Mouse (Mus musculus): ENCODE measurements around the gene Mtrf1l. TPM values are rescaled to one million over a fixed set of nuclear protein-coding genes. Genes with fewer than 3 reads are reported as not detected.
A peak's percentile ranks its signal among the peaks of the same experiment; 100 is the strongest.

The Mtrf1l gene
- 13.9 and 15.1 TPM in 2 replicates for polyA plus RNA-seq (2015; fragmentation: Nextera tagmentation; extraction: Ambion mirVana)

GRCm38 (mm10) chr10:5823740-5824491, at the start of gene Mtrf1l:
TSS of gene Mtrf1l (minus strand) at chr10:5823910.
- under 1% methylated on average over 47 of the region's 47 CpGs for WGBS
- peak; percentile 99 for ATAC-seq (ENCODE audit: insufficient number of reproducible peaks, low FRiP score, low TSS enrichment, low read depth)
- H3K9me3 ChIP-seq, result no peaks in the 10 kb centered on the region

DNA sequence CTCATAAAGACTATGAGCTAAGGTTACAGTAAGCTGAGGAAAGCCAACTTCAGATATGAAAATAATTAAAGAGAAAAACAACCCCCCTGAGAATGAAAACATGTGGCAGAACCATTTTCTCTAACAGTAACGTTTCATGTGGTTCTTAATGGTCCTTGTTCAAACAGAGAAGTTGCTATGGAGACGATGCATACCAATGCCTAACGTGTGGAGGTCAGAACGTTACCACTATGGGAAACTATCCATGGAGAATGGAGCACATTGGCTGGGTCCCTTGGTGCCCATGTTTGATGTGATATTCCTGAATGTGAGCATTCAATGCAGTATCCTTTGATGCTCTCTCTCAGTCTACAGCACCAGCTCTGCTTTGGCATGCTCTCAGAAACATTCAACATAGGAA, 47.4 kb upstream of the Mtrf1l start:
- H3K4me2 ChIP-seq, result no peak overlapping the region
- H3K9ac ChIP-seq, result no peak overlapping the region
- no peak overlapping the region for H3K27ac ChIP-seq
- H3K4me3 ChIP-seq, result no peak overlapping the region
- 19% methylated on average over 4 of the region's 4 CpGs for WGBS
- H3K4me1 ChIP-seq, result peaks cover 5% of the 10 kb centered on the region; the same call in 1 of the 2 replicates
- ATAC-seq (ENCODE audit: insufficient number of reproducible peaks, low FRiP score, low TSS enrichment, low read depth), result no peak
- no peaks in the 10 kb centered on the region for H3K9me3 ChIP-seq
- H3K36me3 ChIP-seq, result no peaks in the 10 kb centered on the region
- no peaks in the 10 kb centered on the region for H3K27me3 ChIP-seq

More at GRCm38 (mm10) chr10:5823740-5824491, at the start of gene Mtrf1l:
- H3K36me3 ChIP-seq, result peaks cover 13% of the 10 kb centered on the region
- peak within 1 kb of the TSS; percentile 94 for H3K4me3 ChIP-seq
- H3K27me3 ChIP-seq, result no peaks in the 10 kb centered on the region
- peak within 1 kb of the TSS; percentile 95 for H3K27ac ChIP-seq
- H3K4me1 ChIP-seq, result peaks cover 7% of the 10 kb centered on the region; the same call in 1 of the 2 replicates
- peak within 1 kb of the TSS; percentile 93 for H3K9ac ChIP-seq
- peak within 1 kb of the TSS; percentile 80 for H3K4me2 ChIP-seq

DNA sequence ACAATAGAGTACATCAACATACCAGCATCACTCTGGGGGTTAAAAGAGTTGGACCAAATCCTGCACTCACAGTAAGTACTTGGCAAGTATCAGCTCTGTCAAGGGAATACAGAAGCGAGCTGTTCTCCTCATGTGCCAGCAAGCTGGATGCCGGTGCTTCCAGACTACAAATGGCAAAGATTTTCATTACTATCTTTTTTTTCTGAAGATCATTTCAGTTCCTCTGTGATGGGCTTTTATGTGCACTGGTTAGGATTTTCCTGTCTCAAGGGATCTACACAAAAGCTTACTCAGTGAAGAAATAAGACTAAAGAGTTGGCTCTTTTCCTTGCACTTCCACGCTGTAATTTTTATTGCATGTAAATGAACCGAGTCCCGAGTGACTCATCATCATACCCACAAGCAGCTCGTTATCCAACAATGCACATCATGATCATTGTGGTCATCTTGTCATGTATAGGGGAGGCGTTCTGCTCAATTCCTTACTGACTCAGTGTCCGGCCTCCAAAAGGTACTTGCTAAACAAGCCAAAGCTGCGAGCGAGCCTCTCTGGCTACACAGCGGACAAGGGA, 44.4 kb upstream of the Mtrf1l start:
- no peak overlapping the region for H3K4me3 ChIP-seq
- H3K4me1 ChIP-seq, result peaks cover 5% of the 10 kb centered on the region; the same call in 1 of the 2 replicates
- no peak for ATAC-seq (ENCODE audit: insufficient number of reproducible peaks, low FRiP score, low TSS enrichment, low read depth)
- no peaks in the 10 kb centered on the region for H3K36me3 ChIP-seq
- no peak overlapping the region for H3K4me2 ChIP-seq
- WGBS, result 60% methylated on average over 11 of the region's 11 CpGs
- no peak overlapping the region for H3K27ac ChIP-seq
- no peak overlapping the region for H3K9ac ChIP-seq
- H3K27me3 ChIP-seq, result no peaks in the 10 kb centered on the region
- no peaks in the 10 kb centered on the region for H3K9me3 ChIP-seq

GRCm38 (mm10) chr10:5865996-5866395, 42.3 kb upstream of the Mtrf1l start:
- H3K27me3 ChIP-seq, result no peaks in the 10 kb centered on the region
- no peaks in the 10 kb centered on the region for H3K36me3 ChIP-seq
- WGBS, result 57% methylated on average over 2 of the region's 2 CpGs
- H3K27ac ChIP-seq, result no peak overlapping the region
- H3K4me2 ChIP-seq, result no peak overlapping the region
- H3K9ac ChIP-seq, result no peak overlapping the region
- H3K4me1 ChIP-seq, result peaks cover 5% of the 10 kb centered on the region; the same call in 1 of the 2 replicates
- no peaks in the 10 kb centered on the region for H3K9me3 ChIP-seq
- ATAC-seq (ENCODE audit: insufficient number of reproducible peaks, low FRiP score, low TSS enrichment, low read depth), result no peak
- no peak overlapping the region for H3K4me3 ChIP-seq

DNA sequence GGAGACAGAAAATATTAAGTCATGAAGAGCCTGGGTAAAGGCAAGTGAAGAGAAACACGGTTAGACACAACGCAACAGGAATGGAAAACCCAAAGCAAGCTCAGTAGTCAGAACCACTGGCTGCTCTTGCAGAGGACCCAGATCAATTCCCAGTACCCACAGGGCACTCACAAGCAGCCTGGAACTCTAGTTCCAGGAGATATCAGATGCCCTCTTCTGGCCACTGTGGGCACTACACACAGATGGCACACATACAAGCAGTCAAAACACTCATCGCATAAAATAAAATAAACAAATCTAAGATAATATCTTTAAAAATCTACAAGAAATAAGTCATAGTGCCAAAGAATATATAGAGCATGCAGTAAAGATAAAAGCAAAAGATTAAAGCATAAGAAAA, 39.0 kb upstream of the Mtrf1l start:
- H3K27ac ChIP-seq, result no peak overlapping the region
- no peaks in the 10 kb centered on the region for H3K36me3 ChIP-seq
- no peak overlapping the region for H3K4me3 ChIP-seq
- H3K9me3 ChIP-seq, result no peaks in the 10 kb centered on the region
- no peak overlapping the region for H3K9ac ChIP-seq
- no peak for ATAC-seq (ENCODE audit: insufficient number of reproducible peaks, low FRiP score, low TSS enrichment, low read depth)
- WGBS, result 95% methylated on average over 3 of the region's 3 CpGs
- no peak overlapping the region for H3K4me2 ChIP-seq
- H3K27me3 ChIP-seq, result no peaks in the 10 kb centered on the region
- H3K4me1 ChIP-seq, result no peaks in the 10 kb centered on the region

DNA sequence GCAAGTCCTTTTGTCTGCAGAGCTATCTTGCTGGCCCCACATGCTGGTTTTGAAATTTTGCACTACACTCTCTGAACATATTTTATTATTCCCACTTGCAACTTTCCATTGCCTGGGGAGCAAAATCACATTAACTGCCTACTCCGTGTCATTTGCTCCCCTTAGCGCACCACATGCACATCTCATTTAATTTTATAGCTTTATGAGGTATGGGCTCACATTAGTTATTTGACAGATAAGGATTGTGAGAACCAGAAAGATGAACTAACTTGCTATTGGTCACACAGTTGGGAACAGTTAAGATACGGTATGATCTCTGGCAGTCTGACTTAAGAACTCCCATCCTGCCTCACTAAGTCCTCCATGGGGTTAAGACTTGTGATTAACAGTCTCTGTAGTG, 37.1 kb upstream of the Mtrf1l start:
- H3K4me2 ChIP-seq, result no peak overlapping the region
- H3K27ac ChIP-seq, result no peak overlapping the region
- 38% methylated on average over 3 of the region's 3 CpGs for WGBS
- no peak for ATAC-seq (ENCODE audit: insufficient number of reproducible peaks, low FRiP score, low TSS enrichment, low read depth)
- no peaks in the 10 kb centered on the region for H3K36me3 ChIP-seq
- no peak overlapping the region for H3K4me3 ChIP-seq
- no peaks in the 10 kb centered on the region for H3K27me3 ChIP-seq
- H3K9ac ChIP-seq, result no peak overlapping the region
- H3K4me1 ChIP-seq, result no peaks in the 10 kb centered on the region
- no peaks in the 10 kb centered on the region for H3K9me3 ChIP-seq

- H3K27ac ChIP-seq, result no peak overlapping the region
- no peak overlapping the region for H3K4me2 ChIP-seq
- 76% methylated on average over 4 of the region's 4 CpGs for WGBS
- no peak for ATAC-seq (ENCODE audit: insufficient number of reproducible peaks, low FRiP score, low TSS enrichment, low read depth)
- no peaks in the 10 kb centered on the region for H3K9me3 ChIP-seq
- no peaks in the 10 kb centered on the region for H3K27me3 ChIP-seq
- H3K4me3 ChIP-seq, result no peak overlapping the region
- H3K4me1 ChIP-seq, result no peaks in the 10 kb centered on the region
- H3K36me3 ChIP-seq, result no peaks in the 10 kb centered on the region
- H3K9ac ChIP-seq, result no peak overlapping the region
These were observed 36.0 kb upstream of the Mtrf1l start for GRCm38 (mm10) chr10:5859729-5860128.

DNA sequence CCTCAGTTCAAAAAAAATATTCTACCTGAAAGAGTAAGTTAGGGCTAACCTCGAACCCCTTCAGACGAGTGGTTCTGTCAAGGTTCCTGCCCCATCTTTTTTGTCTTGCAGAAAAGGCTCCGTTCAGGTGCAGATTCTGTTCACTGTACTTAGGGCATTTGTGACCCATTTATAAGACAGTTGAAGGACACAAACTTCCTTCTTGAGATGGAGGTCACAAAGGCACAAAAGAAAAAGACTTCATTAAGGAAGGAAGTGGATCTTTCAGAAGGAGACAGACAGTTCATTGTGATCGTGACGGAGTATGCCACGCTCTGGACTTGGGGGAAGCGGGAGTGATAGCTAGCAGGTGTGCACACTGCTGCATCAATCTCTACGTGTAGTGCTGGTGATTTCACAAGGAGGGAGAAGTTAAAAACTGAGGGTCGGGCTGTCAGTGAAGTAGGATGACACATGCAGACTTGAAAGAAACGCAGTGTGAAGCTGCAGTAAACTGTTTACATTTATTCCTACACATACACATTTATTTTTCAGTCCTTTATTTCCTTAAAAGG, 34.4 kb upstream of the Mtrf1l start:
- H3K4me3 ChIP-seq, result no peak overlapping the region
- H3K9ac ChIP-seq, result no peak overlapping the region
- no peak for ATAC-seq (ENCODE audit: insufficient number of reproducible peaks, low FRiP score, low TSS enrichment, low read depth)
- H3K27ac ChIP-seq, result no peak overlapping the region
- WGBS, result 64% methylated on average over 10 of the region's 10 CpGs
- no peaks in the 10 kb centered on the region for H3K27me3 ChIP-seq
- H3K4me1 ChIP-seq, result no peaks in the 10 kb centered on the region
- no peaks in the 10 kb centered on the region for H3K9me3 ChIP-seq
- H3K4me2 ChIP-seq, result no peak overlapping the region
- H3K36me3 ChIP-seq, result no peaks in the 10 kb centered on the region

DNA sequence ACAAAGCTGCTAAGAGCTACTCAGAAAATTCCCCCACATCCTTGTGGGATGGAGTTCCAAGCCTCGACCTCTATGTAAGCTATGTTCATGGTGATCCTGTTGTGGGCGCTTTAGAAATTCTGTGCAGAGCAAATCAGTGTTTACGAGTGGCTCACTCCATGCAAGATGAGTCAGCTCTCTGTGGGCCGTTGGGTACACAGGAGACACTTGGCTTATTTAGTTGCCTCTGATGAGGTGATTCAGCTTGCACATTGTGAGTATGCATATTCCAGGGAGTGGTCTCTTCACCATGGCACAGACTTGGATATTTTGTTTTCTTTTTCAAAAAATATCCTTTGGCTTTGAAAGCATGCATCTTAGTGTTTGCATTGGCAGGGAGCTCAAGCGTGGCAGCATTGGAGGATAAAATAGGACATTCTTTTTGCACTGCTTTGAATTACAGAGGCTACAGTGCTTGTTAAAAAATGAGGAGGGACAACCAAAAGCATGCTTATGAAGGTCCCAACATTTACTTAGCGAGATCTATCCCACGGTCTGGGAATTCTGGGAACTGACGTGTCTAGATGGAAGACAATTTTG, 29.7 kb upstream of the Mtrf1l start:
- Histone ChIP-seq H3K27me3 (no peaks in the 10 kb centered on the region), H3K27ac (no peak overlapping the region), H3K4me2 (no peak overlapping the region), H3K4me3 (no peak overlapping the region), H3K4me1 (no peaks in the 10 kb centered on the region), H3K9me3 (no peaks in the 10 kb centered on the region), H3K36me3 (no peaks in the 10 kb centered on the region), H3K9ac (no peak overlapping the region)
- ATAC-seq (ENCODE audit: insufficient number of reproducible peaks, low FRiP score, low TSS enrichment, low read depth), result no peak
- 83% methylated on average over 8 of the region's 8 CpGs for WGBS

DNA sequence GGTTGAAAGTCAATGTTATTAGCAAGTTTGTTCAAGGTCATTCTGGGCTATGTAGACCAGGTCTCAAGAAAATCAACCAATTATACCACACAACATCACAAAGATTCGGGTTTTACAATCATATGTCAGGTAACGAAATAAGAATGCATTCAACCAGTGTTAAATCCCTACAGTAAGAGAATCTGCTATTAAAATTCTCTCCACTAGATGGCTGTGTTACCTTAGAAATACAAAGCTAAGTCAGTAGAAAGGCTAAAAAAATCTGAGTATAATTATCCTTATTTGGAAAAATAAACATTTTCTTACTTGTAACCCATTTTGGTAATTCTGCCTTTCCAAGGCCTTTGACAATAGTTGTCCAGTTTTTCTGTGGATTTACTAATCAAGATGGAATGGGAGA, 23.2 kb upstream of the Mtrf1l start:
- H3K4me2 ChIP-seq, result no peak overlapping the region
- no peaks in the 10 kb centered on the region for H3K4me1 ChIP-seq
- H3K27ac ChIP-seq, result no peak overlapping the region
- H3K36me3 ChIP-seq, result no peaks in the 10 kb centered on the region
- WGBS, result 25% methylated on average over 2 of the region's 2 CpGs
- no peak overlapping the region for H3K4me3 ChIP-seq
- no peaks in the 10 kb centered on the region for H3K9me3 ChIP-seq
- H3K27me3 ChIP-seq, result no peaks in the 10 kb centered on the region
- H3K9ac ChIP-seq, result no peak overlapping the region
- ATAC-seq (ENCODE audit: insufficient number of reproducible peaks, low FRiP score, low TSS enrichment, low read depth), result no peak

DNA sequence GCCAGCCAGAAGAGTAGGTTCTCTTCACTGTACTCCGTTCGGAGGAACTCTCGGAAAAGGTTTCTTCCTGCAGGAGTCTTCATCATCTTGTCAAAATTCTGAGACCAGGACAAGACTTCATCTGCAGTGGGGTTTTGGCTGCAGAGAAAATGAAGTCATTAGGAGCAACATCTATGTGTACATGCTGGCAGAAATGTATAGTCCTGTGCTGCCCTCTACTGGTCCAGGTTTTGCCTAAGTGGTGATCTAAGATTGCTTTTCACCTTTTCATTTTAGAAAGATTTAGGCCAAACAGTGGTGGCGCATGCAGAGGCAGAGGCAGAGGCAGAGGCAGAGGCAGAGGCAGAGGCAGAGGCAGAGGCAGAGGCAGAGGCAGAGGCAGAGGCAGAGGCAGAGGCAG, 17.7 kb upstream of the Mtrf1l start:
- H3K9ac ChIP-seq, result no peak overlapping the region
- H3K27ac ChIP-seq, result no peak overlapping the region
- no peak for ATAC-seq (ENCODE audit: insufficient number of reproducible peaks, low FRiP score, low TSS enrichment, low read depth)
- WGBS, result 85% methylated on average over 4 of the region's 4 CpGs
- H3K9me3 ChIP-seq, result no peaks in the 10 kb centered on the region
- no peak overlapping the region for H3K4me2 ChIP-seq
- H3K27me3 ChIP-seq, result no peaks in the 10 kb centered on the region
- no peak overlapping the region for H3K4me3 ChIP-seq
- no peaks in the 10 kb centered on the region for H3K36me3 ChIP-seq
- H3K4me1 ChIP-seq, result no peaks in the 10 kb centered on the region

All from limb, embryonic 15.5 days (tissue).